ENCODE assay signal across 14 mouse cellular contexts in genomic region chr11:70980751-70981510, GRCm38 (mm10). TPM values are rescaled to one million over a fixed set of nuclear protein-coding genes. Genes with fewer than 3 reads are reported as not detected.
DNase-seq lines count a peak whose midpoint lies in the region; ATAC-seq and TF ChIP-seq lines count a peak whose summit lies in the region.
"Had no signal": no experiment of that assay in that cellular context is flagged by ENCODE, and none has a peak within 500 bp of the region (broad histone marks: within the 10 kb centered on the region; RNA-seq: fewer than 3 reads in every experiment).

No protein-coding gene starts in this region.

- H3ac ChIP-seq in C2C12 (ENCODE audit: control insufficient read depth, insufficient read length, low read depth): peak overlapping the region; percentile 71

- intact Hi-C loops in gastrocnemius, postnatal 14 days (cut with DNase I; ENCODE audit: low total_unique reads): loop anchor here (10.0 kb wide), 1 partner anchor 1234 kb away; the partner anchor contains the start of gene Med31

- H3K4me3 ChIP-seq in hindbrain, embryonic 13.5 days: peak overlapping the region; percentile 100; the same call in 1 of the 2 replicates
- no peak overlapping the region for H3K4me3 ChIP-seq in hindbrain, embryonic 16.5 days (ENCODE audit: low read length)
- peak overlapping the region; percentile 90 for H3K4me3 ChIP-seq in C2C12 (ENCODE audit: insufficient read depth, poor library complexity, severe bottlenecking)
- H3K4me3 ChIP-seq in G1E (ENCODE audit: low read depth, low read length): peak overlapping the region; percentile 96
- peak overlapping the region; percentile 99 for H3K4me3 ChIP-seq in limb, embryonic 12.5 days (replicated peaks)
- H3K4me3 ChIP-seq in lung, postnatal 0 days (ENCODE audit: low read depth, low read length): no peak overlapping the region

- no peak overlapping the region for H3K4me2 ChIP-seq in hindbrain, embryonic 13.5 days
- H3K4me2 ChIP-seq in hindbrain, embryonic 16.5 days (ENCODE audit: low read length): no peak overlapping the region
- H3K4me2 ChIP-seq in limb, embryonic 12.5 days: peak overlapping the region; percentile 76
- H3K4me2 ChIP-seq in lung, postnatal 0 days (replicated peaks; ENCODE audit: low read depth, low read length): no peak overlapping the region

- H3K36me3 ChIP-seq in hindbrain, embryonic 13.5 days: peaks cover 71% of the 10 kb centered on the region
- peaks cover 22% of the 10 kb centered on the region for H3K36me3 ChIP-seq in hindbrain, embryonic 16.5 days (ENCODE audit: control insufficient read depth, insufficient read depth, low read length)
- H3K36me3 ChIP-seq in C2C12 (ENCODE audit: control insufficient read depth, insufficient read depth) (peaks cover 81% of the 10 kb centered on the region), G1E (replicated peaks) (peaks cover 83% of the 10 kb centered on the region)
- peaks cover 69% of the 10 kb centered on the region for H3K36me3 ChIP-seq in limb, embryonic 12.5 days
- peaks cover 17% of the 10 kb centered on the region; the same call in 1 of the 2 replicates for H3K36me3 ChIP-seq in lung, postnatal 0 days (ENCODE audit: insufficient read depth, low read length)

- no peak overlapping the region for H3K9ac ChIP-seq in hindbrain, embryonic 13.5 days
- no peak overlapping the region for H3K9ac ChIP-seq in hindbrain, embryonic 16.5 days (ENCODE audit: low read depth, low read length)
- H3K9ac ChIP-seq in limb, embryonic 12.5 days (replicated peaks): no peak overlapping the region
- H3K9ac ChIP-seq in lung, postnatal 0 days (replicated peaks; ENCODE audit: low read depth): no peak overlapping the region

- H3K27me3 ChIP-seq in hindbrain, embryonic 13.5 days: no peaks in the 10 kb centered on the region
- no peaks in the 10 kb centered on the region for H3K27me3 ChIP-seq in hindbrain, embryonic 16.5 days (replicated peaks; ENCODE audit: control insufficient read depth, insufficient read depth, low read length)
- H3K27me3 ChIP-seq in C2C12 (ENCODE audit: control insufficient read depth, insufficient read depth, insufficient read length) (no peaks in the 10 kb centered on the region), G1E (ENCODE audit: insufficient read depth, low read length) (no peaks in the 10 kb centered on the region)
- no peaks in the 10 kb centered on the region for H3K27me3 ChIP-seq in limb, embryonic 12.5 days
- H3K27me3 ChIP-seq in lung, postnatal 0 days (replicated peaks; ENCODE audit: insufficient read depth, low read length): no peaks in the 10 kb centered on the region

- no peak overlapping the region for H3K27ac ChIP-seq in hindbrain, embryonic 13.5 days
- H3K27ac ChIP-seq in hindbrain, embryonic 16.5 days (ENCODE audit: low read depth, low read length): no peak overlapping the region
- H3K27ac ChIP-seq in limb, embryonic 12.5 days: no peak overlapping the region
- H3K27ac ChIP-seq in lung, postnatal 0 days (ENCODE audit: low read length): no peak overlapping the region

- ATAC-seq in hindbrain, embryonic 13.5 days (ENCODE audit: low FRiP score): no peak
- no peak for ATAC-seq in hindbrain, embryonic 16.5 days
- ATAC-seq in G1E (ENCODE audit: extremely low read depth, insufficient number of reproducible peaks, low FRiP score, poor library complexity, severe bottlenecking): no peak
- ATAC-seq in limb, embryonic 12.5 days (ENCODE audit: insufficient number of reproducible peaks, insufficient read depth, low FRiP score, low TSS enrichment, low read depth): no peak
- no peak for ATAC-seq in lung, postnatal 0 days
- ATAC-seq: forebrain, embryonic 16.5 days had no signal

- H3K9me3 ChIP-seq in hindbrain, embryonic 13.5 days: no peaks in the 10 kb centered on the region
- H3K9me3 ChIP-seq in hindbrain, embryonic 16.5 days (ENCODE audit: control insufficient read depth, low read length): no peaks in the 10 kb centered on the region
- H3K9me3 ChIP-seq in G1E (replicated peaks): no peaks in the 10 kb centered on the region
- H3K9me3 ChIP-seq in limb, embryonic 12.5 days: no peaks in the 10 kb centered on the region
- no peaks in the 10 kb centered on the region for H3K9me3 ChIP-seq in lung, postnatal 0 days (ENCODE audit: low read length)

- H3K79me2 ChIP-seq in C2C12 (ENCODE audit: control insufficient read depth, insufficient read depth): peaks cover 49% of the 10 kb centered on the region

- no peak for TF ChIP-seq EP300 in lung, postnatal 0 days (IDR thresholded peaks at IDR 0.05)

- 93% methylated on average over 14 of the region's 14 CpGs for WGBS in hindbrain, embryonic 13.5 days
- 96% methylated on average over 14 of the region's 14 CpGs for WGBS in hindbrain, embryonic 16.5 days
- 91% methylated on average over 14 of the region's 14 CpGs for WGBS in limb, embryonic 12.5 days
- 87% methylated on average over 14 of the region's 14 CpGs for WGBS in lung, postnatal 0 days

- DNase-seq in G1E (ENCODE audit: low spot score): no peak
- DNase-seq in gastrocnemius, postnatal 14 days: no peak
- no peak for DNase-seq in lung, postnatal 0 days (ENCODE audit: low spot score)
- DNase-seq in right cerebral cortex, postnatal 36 days (ENCODE audit: low spot score in 2 of 2): no peak
- DNase-seq: adrenal gland, postnatal 25 days; cerebellum, postnatal 36 days; heart, adult 11 months; kidney, adult 9 months; thymus, postnatal 4 days had no signal

- H3K4me1 ChIP-seq in hindbrain, embryonic 13.5 days (replicated peaks): peaks cover 22% of the 10 kb centered on the region
- peaks cover 14% of the 10 kb centered on the region for H3K4me1 ChIP-seq in hindbrain, embryonic 16.5 days (ENCODE audit: control insufficient read depth, insufficient read depth, low read depth, low read length)
- peaks cover 60% of the 10 kb centered on the region for H3K4me1 ChIP-seq in G1E (ENCODE audit: insufficient read depth, low read depth, low read length)
- peaks cover 12% of the 10 kb centered on the region for H3K4me1 ChIP-seq in limb, embryonic 12.5 days (replicated peaks)
- H3K4me1 ChIP-seq in lung, postnatal 0 days (ENCODE audit: insufficient read depth, low read depth, low read length): no peaks in the 10 kb centered on the region

- TF ChIP-seq CTCF in C2C12 (IDR thresholded peaks at IDR 0.05; ENCODE audit: control insufficient read depth, insufficient read depth, insufficient read length): no peak
- TF ChIP-seq CTCF in G1E (IDR thresholded peaks at IDR 0.05; ENCODE audit: low read depth, low read length): no peak
- no peak for TF ChIP-seq CTCF in lung, postnatal 0 days (IDR thresholded peaks at IDR 0.05)

- peaks cover 32% of the 10 kb centered on the region for H3K79me3 ChIP-seq in C2C12 (ENCODE audit: low read depth)

RNA-seq across cellular contexts. Expression of gene C1qbp, which starts 1.9 kb away (rescaled TPM):
- 191 and 192 TPM in 2 replicates for polyA plus RNA-seq in hindbrain, embryonic 13.5 days (2015; fragmentation: Nextera tagmentation; extraction: Ambion mirVana)
- 179 and 184 TPM in 2 replicates for polyA plus RNA-seq in hindbrain, embryonic 16.5 days (2015; fragmentation: Nextera tagmentation; extraction: Ambion mirVana)
- polyA plus RNA-seq in C2C12 (2012; fragmentation: generic; extraction: Trizol) (386 TPM), G1E (2012) (753 and 1,114 TPM in 2 replicates)
- total RNA-seq in G1E (2014; fragmentation: Nextera tagmentation) (271 and 277 TPM in 2 replicates), G1E (2017) (67.7 and 75.2 TPM in 2 replicates)
- 259 and 269 TPM in 2 replicates for polyA plus RNA-seq in limb, embryonic 12.5 days (2016; fragmentation: Nextera tagmentation; extraction: Ambion mirVana)
- total RNA-seq in gastrocnemius, postnatal 14 days (2021): 100 to 1,000 TPM; 146 to 150 TPM
- polyA plus RNA-seq in lung, postnatal 0 days (2015; fragmentation: Nextera tagmentation; extraction: Ambion mirVana): 79.6 and 83.4 TPM in 2 replicates

RNA-seq across cellular contexts. Expression of gene Rpain, which starts 10.9 kb away (rescaled TPM):
- 72.1 and 73.0 TPM in 2 replicates for polyA plus RNA-seq in hindbrain, embryonic 13.5 days (2015; fragmentation: Nextera tagmentation; extraction: Ambion mirVana)
- 69.6 and 69.8 TPM in 2 replicates for polyA plus RNA-seq in hindbrain, embryonic 16.5 days (2015; fragmentation: Nextera tagmentation; extraction: Ambion mirVana)
- polyA plus RNA-seq in C2C12 (2012; fragmentation: generic; extraction: Trizol) (34.4 TPM), G1E (2012) (5.8 and 14.9 TPM in 2 replicates)
- total RNA-seq in G1E (2014; fragmentation: Nextera tagmentation) (30.9 and 45.8 TPM in 2 replicates), G1E (2017) (73.4 and 94.2 TPM in 2 replicates)
- 70.5 and 78.1 TPM in 2 replicates for polyA plus RNA-seq in limb, embryonic 12.5 days (2016; fragmentation: Nextera tagmentation; extraction: Ambion mirVana)
- 10 to 100 TPM; 11.4 to 13.4 TPM for total RNA-seq in gastrocnemius, postnatal 14 days (2021)
- 90.4 and 97.5 TPM in 2 replicates for polyA plus RNA-seq in lung, postnatal 0 days (2015; fragmentation: Nextera tagmentation; extraction: Ambion mirVana)

RNA-seq across cellular contexts. Expression of gene Nup88, which starts 11.2 kb away (rescaled TPM):
- 121 and 131 TPM in 2 replicates for polyA plus RNA-seq in hindbrain, embryonic 13.5 days (2015; fragmentation: Nextera tagmentation; extraction: Ambion mirVana)
- polyA plus RNA-seq in hindbrain, embryonic 16.5 days (2015; fragmentation: Nextera tagmentation; extraction: Ambion mirVana): 108 and 116 TPM in 2 replicates
- polyA plus RNA-seq in C2C12 (2012; fragmentation: generic; extraction: Trizol) (57.1 TPM), G1E (2012) (81.1 and 103 TPM in 2 replicates)
- total RNA-seq in G1E (2014; fragmentation: Nextera tagmentation) (154 and 178 TPM in 2 replicates), G1E (2017) (145 and 193 TPM in 2 replicates)
- 145 and 147 TPM in 2 replicates for polyA plus RNA-seq in limb, embryonic 12.5 days (2016; fragmentation: Nextera tagmentation; extraction: Ambion mirVana)
- 10 to 100 TPM; 36.7 to 38.6 TPM for total RNA-seq in gastrocnemius, postnatal 14 days (2021)
- 56.6 and 58.0 TPM in 2 replicates for polyA plus RNA-seq in lung, postnatal 0 days (2015; fragmentation: Nextera tagmentation; extraction: Ambion mirVana)

RNA-seq across cellular contexts. Expression of gene Dhx33, which starts 23.3 kb away (rescaled TPM):
- polyA plus RNA-seq in hindbrain, embryonic 13.5 days (2015; fragmentation: Nextera tagmentation; extraction: Ambion mirVana): 13.9 and 14.4 TPM in 2 replicates
- 12.4 and 14.7 TPM in 2 replicates for polyA plus RNA-seq in hindbrain, embryonic 16.5 days (2015; fragmentation: Nextera tagmentation; extraction: Ambion mirVana)
- polyA plus RNA-seq in C2C12 (2012; fragmentation: generic; extraction: Trizol): 14.9 TPM
- 24.3 and 28.4 TPM in 2 replicates for total RNA-seq in G1E (2014; fragmentation: Nextera tagmentation)
- 32.7 and 37.4 TPM in 2 replicates for total RNA-seq in G1E (2017)
- 11.6 and 15.9 TPM in 2 replicates for polyA plus RNA-seq in G1E (2012)
- polyA plus RNA-seq in limb, embryonic 12.5 days (2016; fragmentation: Nextera tagmentation; extraction: Ambion mirVana): 28.2 and 29.4 TPM in 2 replicates
- 1 to 10 TPM; 7.0 to 9.8 TPM for total RNA-seq in gastrocnemius, postnatal 14 days (2021)
- 5.9 and 6.2 TPM in 2 replicates for polyA plus RNA-seq in lung, postnatal 0 days (2015; fragmentation: Nextera tagmentation; extraction: Ambion mirVana)

RNA-seq across cellular contexts. Expression of gene Mis12, which starts 38.5 kb away (rescaled TPM):
- polyA plus RNA-seq in hindbrain, embryonic 13.5 days (2015; fragmentation: Nextera tagmentation; extraction: Ambion mirVana): 39.0 and 40.9 TPM in 2 replicates
- polyA plus RNA-seq in hindbrain, embryonic 16.5 days (2015; fragmentation: Nextera tagmentation; extraction: Ambion mirVana): 32.3 and 33.4 TPM in 2 replicates
- 18.4 TPM for polyA plus RNA-seq in C2C12 (2012; fragmentation: generic; extraction: Trizol)
- total RNA-seq in G1E (2014; fragmentation: Nextera tagmentation): 47.7 and 50.2 TPM in 2 replicates
- 37.8 and 52.7 TPM in 2 replicates for total RNA-seq in G1E (2017)
- polyA plus RNA-seq in G1E (2012): 3.9 and 4.9 TPM in 2 replicates
- 54.0 and 56.8 TPM in 2 replicates for polyA plus RNA-seq in limb, embryonic 12.5 days (2016; fragmentation: Nextera tagmentation; extraction: Ambion mirVana)
- total RNA-seq in gastrocnemius, postnatal 14 days (2021): 1 to 10 TPM; 5.1 to 6.4 TPM
- 16.2 and 17.6 TPM in 2 replicates for polyA plus RNA-seq in lung, postnatal 0 days (2015; fragmentation: Nextera tagmentation; extraction: Ambion mirVana)

Comparison
In these comparisons a context has a peak if more than half of its experiments do, and no peak if none do; other contexts are left out.
1. H3K4me3 ChIP-seq: peak in hindbrain, embryonic 13.5 days (single experiment), C2C12 (single experiment), G1E (single experiment) and limb, embryonic 12.5 days (single experiment); none in hindbrain, embryonic 16.5 days (single experiment) and lung, postnatal 0 days (single experiment).